Mouse (Mus musculus) heart, postnatal 0 days (tissue): ENCODE results near the gene Esrp2.

Experiments used
- CTCF ChIP-seq: IDR thresholded peaks from 2 replicates; pipeline ENCODE4 v1.5.1; 2016; ENCODE audit warnings: antibody characterized with exemption, control low read depth, low read depth
- EP300 ChIP-seq: IDR thresholded peaks from 2 replicates; pipeline ENCODE4 v1.6.1; 2016; ENCODE audit warnings: antibody characterized with exemption, low read depth

DNA sequence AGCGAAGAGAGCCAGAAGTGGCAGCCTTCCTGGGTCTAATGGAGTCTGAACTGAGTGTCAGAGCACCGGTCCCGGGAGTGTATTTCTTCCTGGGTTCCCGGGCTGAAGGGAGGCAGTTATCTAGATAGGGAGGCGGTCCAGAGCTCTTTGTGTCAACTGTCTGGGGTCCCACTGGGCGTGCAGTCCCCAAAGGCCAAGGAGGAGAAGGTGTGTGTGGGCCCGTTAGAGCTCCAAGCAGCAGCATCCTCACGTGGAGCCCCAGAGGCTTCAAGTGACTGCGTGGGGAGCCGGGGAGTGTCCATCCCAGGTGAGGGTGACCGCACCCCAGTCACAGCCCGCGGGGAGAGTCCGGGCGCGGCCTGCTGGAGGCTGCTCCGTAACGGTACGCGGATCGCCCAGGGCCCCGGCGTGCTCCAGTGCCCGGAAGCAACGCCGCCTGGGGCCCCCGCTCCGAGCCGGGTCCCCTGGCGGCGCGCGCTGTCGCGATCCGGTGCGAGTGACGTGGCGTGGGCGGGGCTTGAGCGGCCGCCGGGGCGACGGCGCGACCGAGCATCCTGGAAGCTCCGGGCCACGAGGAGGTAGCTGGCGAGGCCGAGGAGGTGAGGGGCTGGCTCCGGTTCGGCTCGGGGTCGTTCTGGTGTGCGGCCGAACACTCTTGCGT is 31.7 kb upstream of the Esrp2 start, which contains the start of gene Slc7a6:
- TF ChIP-seq CTCF (no peak), EP300 (no peak)
